Mouse (Mus musculus) heart, embryonic 16.5 days (tissue): ENCODE measurements around the gene Hils1. TPM values are rescaled to one million over a fixed set of nuclear protein-coding genes. Genes with fewer than 3 reads are reported as not detected.

Experiments
- ATAC-seq: fragments of 200-750 bp; cut with Nextera tagmentation; replicated peaks from 2 replicates; pipeline ENCODE4 v1.8.0; 2017; ENCODE audit warnings: moderate number of reproducible peaks; ENCODE audit not compliant: insufficient read depth, low FRiP score; ENCODE audit errors: extremely low read depth
- H3K27ac ChIP-seq: fragments of 300-500 bp; sonication (generic); 2 replicates; pipeline ENCODE4 v1.5.1; 2014; ENCODE audit warnings: mild to moderate bottlenecking, low read length, control low read depth, moderate library complexity
- H3K27me3 ChIP-seq: fragments of 300-500 bp; sonication (generic); 2 replicates; pipeline ENCODE4 v1.6.1; 2014; ENCODE audit warnings: low read length, mixed read lengths; ENCODE audit not compliant: control insufficient read depth, insufficient read depth
- H3K36me3 ChIP-seq: fragments of 300-500 bp; sonication (generic); 2 replicates; pipeline ENCODE4 v1.6.1; 2014; ENCODE audit not compliant: control insufficient read depth, insufficient read depth
- H3K4me1 ChIP-seq: fragments of 300-500 bp; sonication (generic); 2 replicates; pipeline ENCODE4 v1.6.1; 2014; ENCODE audit warnings: low read length, mixed read lengths; ENCODE audit not compliant: control insufficient read depth, insufficient read depth
- H3K4me2 ChIP-seq: fragments of 300-500 bp; sonication (generic); 2 replicates; pipeline ENCODE4 v1.6.1; 2014; ENCODE audit warnings: low read depth, mild to moderate bottlenecking, control low read depth, low read length
- H3K4me3 ChIP-seq: fragments of 300-500 bp; sonication (generic); 2 replicates; pipeline ENCODE4 v1.5.1; 2014; ENCODE audit warnings: mild to moderate bottlenecking, control low read depth, low read length
- H3K9ac ChIP-seq: fragments of 300-500 bp; sonication (generic); 2 replicates; pipeline ENCODE4 v1.6.1; 2014; ENCODE audit warnings: low read length, control low read depth
- H3K9me3 ChIP-seq: fragments of 300-500 bp; sonication (generic); replicated peaks from 2 replicates; pipeline ENCODE4 v1.6.1; 2016; ENCODE audit warnings: low read length; ENCODE audit not compliant: control insufficient read depth
- WGBS: fragments of 180-500 bp; shearing (Covaris S2); extraction: QIAGEN DNeasy Blood & Tissue Kit; methylation state at CpG from one replicate; pipeline ENCODE4 v1.1.7; 2014; 5-methylcytosine and 5-hydroxymethylcytosine counted together
- polyA plus RNA-seq: library from polyadenylated mRNA; unstranded; fragments of >200 nt; fragmentation: Nextera tagmentation; extraction: Ambion mirVana; gene quantifications from 2 replicates; pipeline ENCODE4 v1.2.1, GENCODE M21; 2015

The Hils1 gene
- polyA plus RNA-seq, 1 experiment from 2014 or later: 0.33 TPM

- ATAC-seq: no peak
- H3K36me3 ChIP-seq: no peaks in the 10 kb centered on the region
- H3K27me3 ChIP-seq: no peaks in the 10 kb centered on the region
- peak overlapping the region; percentile 73 for H3K9ac ChIP-seq
- peak overlapping the region; percentile 94 for H3K27ac ChIP-seq
- peaks cover 42% of the 10 kb centered on the region for H3K4me1 ChIP-seq
- H3K9me3 ChIP-seq: no peaks in the 10 kb centered on the region
- peak overlapping the region; percentile 98 for H3K4me2 ChIP-seq
- WGBS: 19% methylated on average over 10 of the region's 10 CpGs
- peak overlapping the region; percentile 93 for H3K4me3 ChIP-seq
Observed at GRCm38 (mm10) chr11:94988780-94989561, 21.6 kb downstream of the Hils1 start.

GRCm38 (mm10) chr11:94989562-94990017 lies 22.2 kb downstream of the Hils1 start:
- ATAC-seq: peak; percentile 59
- WGBS: under 1% methylated on average over 12 of the region's 12 CpGs
- Histone ChIP-seq H3K36me3 (no peaks in the 10 kb centered on the region), H3K27ac (peak overlapping the region; percentile 94), H3K9me3 (no peaks in the 10 kb centered on the region), H3K4me3 (peak overlapping the region; percentile 93), H3K9ac (peak overlapping the region; percentile 73), H3K27me3 (no peaks in the 10 kb centered on the region), H3K4me1 (peaks cover 48% of the 10 kb centered on the region), H3K4me2 (peak overlapping the region; percentile 98)

DNA sequence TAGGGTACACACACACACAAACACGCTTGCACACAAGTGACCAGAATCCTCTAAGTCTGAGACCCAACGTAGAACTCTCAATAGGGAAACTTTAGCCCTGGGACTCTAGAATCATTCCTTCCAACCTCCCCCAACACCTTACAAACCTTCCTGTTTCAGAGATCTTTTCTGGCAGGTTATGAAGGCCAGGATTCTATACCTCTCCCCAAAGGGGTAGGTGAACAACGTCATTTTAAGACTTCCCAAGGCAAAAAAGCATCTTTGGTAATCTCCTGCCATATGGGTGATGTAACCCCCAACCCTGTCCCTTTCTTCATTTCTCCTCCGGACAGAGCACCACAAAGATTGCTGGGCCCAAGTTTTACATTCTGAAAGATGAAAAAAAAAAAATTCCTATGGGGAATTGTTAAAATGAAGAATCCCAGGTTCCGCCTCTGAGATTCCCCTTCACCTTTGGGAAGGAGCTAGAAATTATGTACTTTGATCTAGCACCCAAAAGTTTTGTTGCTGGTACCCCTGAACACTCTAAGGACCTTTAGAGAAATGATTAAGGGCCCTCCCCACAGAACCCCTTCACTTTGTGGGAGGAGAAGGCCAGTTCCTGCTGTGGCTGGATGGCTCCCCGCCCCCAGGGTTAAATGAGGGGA lies 22.8 kb downstream of the Hils1 start:
- Histone ChIP-seq H3K27ac (peak overlapping the region; percentile 94), H3K9me3 (no peaks in the 10 kb centered on the region), H3K4me3 (peak overlapping the region; percentile 93), H3K27me3 (no peaks in the 10 kb centered on the region), H3K4me2 (peak overlapping the region; percentile 98), H3K4me1 (peaks cover 55% of the 10 kb centered on the region), H3K9ac (peak overlapping the region; percentile 95), H3K36me3 (no peaks in the 10 kb centered on the region)
- ATAC-seq: no peak
- WGBS: 41% methylated on average over 6 of the region's 6 CpGs

DNA sequence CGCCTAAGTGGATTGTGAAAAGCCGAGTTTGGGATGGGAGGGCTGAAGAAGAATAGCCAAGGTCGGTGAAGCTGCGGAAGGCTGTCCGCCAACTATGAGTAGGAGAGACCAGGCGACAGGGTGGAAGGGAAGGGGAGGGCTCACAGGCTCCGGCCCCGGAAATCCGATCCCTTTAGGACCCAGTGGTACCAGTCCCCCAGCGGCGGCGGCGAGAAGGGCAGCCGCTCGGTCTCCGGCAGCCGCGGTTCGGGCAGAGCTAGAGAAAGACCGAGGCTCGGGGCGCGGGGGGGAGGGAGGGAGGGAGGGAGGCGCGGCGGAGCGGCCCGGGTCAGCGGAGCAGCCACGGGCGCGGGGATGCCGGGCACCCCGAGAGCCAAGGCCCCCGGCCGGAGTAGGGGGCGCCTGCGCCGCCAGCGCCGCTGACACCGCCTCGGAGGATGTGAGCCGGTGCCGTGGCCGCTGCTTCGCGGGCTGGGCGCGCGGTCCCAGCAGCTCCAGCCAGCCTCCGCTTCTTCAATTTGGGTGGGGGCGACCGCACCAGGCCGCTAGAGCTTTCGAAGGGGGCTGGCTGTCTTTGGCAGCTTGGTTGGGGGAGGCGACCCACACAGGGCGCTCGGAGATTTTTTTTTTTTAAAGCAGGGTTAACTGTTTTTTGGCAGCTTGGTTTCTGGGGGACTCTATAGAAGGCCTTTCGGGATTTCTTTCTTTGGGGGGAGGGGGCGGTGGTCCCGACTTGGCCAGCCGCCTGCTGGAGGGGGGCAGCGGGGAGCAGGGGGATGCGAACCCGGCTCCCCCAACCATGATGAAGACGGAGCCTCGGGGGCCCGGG lies 23.6 kb downstream of the Hils1 start, which contains the start of gene Ppp1r9b:
Ppp1r9b (plus strand) TSS at position 287 of the 829 bp plus-strand sequence.
- no peaks in the 10 kb centered on the region for H3K9me3 ChIP-seq
- no peaks in the 10 kb centered on the region for H3K27me3 ChIP-seq
- peak within 1 kb of the TSS; percentile 93 for H3K4me3 ChIP-seq
- H3K4me1 ChIP-seq: peaks cover 62% of the 10 kb centered on the region
- H3K36me3 ChIP-seq: no peaks in the 10 kb centered on the region
- under 1% methylated on average over 59 of the region's 69 CpGs for WGBS
- H3K27ac ChIP-seq: peak within 1 kb of the TSS; percentile 94
- peak; percentile 82 for ATAC-seq
- peak within 1 kb of the TSS; percentile 98 for H3K4me2 ChIP-seq
- peak within 1 kb of the TSS; percentile 95 for H3K9ac ChIP-seq

- WGBS: under 1% methylated on average over 99 of the region's 99 CpGs
- Histone ChIP-seq H3K4me2 (peak overlapping the region; percentile 98), H3K9ac (peak overlapping the region; percentile 95), H3K27ac (peak overlapping the region; percentile 94), H3K4me1 (peaks cover 69% of the 10 kb centered on the region), H3K27me3 (no peaks in the 10 kb centered on the region), H3K9me3 (no peaks in the 10 kb centered on the region), H3K4me3 (peak overlapping the region; percentile 93), H3K36me3 (peaks cover 4% of the 10 kb centered on the region; the same call in 1 of the 2 replicates)
- ATAC-seq: no peak
Observed at GRCm38 (mm10) chr11:94991641-94992479, 24.5 kb downstream of the Hils1 start.

DNA sequence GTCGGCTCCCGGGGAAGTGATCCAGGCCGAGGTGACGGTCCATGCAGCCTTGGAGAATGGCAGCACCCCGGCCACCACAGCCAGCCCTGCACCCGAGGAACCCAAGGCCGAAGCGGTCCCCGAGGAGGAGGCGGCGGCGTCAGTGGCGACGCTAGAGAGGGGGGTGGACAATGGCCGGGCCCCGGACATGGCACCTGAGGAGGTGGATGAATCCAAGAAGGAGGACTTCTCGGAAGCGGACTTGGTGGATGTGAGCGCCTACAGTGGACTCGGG lies 25.0 kb downstream of the Hils1 start:
- peaks cover 65% of the 10 kb centered on the region for H3K4me1 ChIP-seq
- H3K9me3 ChIP-seq: no peaks in the 10 kb centered on the region
- WGBS: under 1% methylated on average over 20 of the region's 20 CpGs

DNA sequence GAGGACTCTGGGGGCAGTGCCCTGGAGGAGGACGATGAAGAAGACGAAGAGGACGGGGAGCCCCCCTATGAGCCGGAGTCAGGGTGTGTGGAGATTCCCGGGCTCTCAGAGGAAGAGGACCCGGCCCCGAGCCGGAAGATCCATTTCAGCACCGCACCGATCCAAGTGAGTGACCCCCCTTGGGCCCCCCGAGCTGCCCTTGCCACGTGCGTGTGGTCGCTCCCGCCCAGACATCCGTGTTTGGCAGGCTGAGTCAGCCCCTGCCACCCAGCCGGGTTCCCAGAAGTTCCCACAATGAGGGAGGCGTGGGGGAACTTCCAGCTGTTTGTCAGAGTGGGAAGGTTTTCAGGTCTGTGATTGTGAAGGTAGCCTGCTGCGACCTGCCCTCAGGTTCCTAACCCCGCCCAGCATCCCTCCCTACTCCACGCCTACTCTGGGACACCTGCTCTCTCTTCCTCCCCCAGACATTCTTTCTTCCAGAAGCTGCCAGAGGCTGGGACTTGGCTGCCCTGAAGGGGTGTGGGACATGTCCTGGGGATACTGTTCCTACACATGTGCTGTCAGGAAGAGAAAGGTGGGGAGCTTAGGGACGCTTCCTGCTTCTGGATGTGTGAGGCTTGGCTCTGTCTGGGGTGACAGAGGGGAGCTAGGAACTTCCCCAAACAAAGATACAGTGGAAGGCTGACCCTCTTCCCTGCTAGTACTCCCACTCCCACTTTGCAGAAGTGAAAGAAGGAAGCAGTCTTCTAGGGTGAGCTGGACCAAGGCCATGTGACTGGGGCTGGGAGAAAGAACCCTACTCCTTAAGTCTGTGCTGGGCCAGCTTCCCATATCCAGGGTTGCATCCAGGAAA lies 25.6 kb downstream of the Hils1 start:
- Histone ChIP-seq H3K4me2 (peak overlapping the region; percentile 98), H3K27me3 (no peaks in the 10 kb centered on the region), H3K4me1 (peaks cover 66% of the 10 kb centered on the region), H3K4me3 (peak overlapping the region; percentile 93), H3K9ac (peak overlapping the region; percentile 95), H3K9me3 (no peaks in the 10 kb centered on the region), H3K27ac (peak overlapping the region; percentile 94), H3K36me3 (peaks cover 11% of the 10 kb centered on the region; the same call in 1 of the 2 replicates)
- 0 out of 2 replicates have a peak, but pooled peaks have one; percentile 2 for ATAC-seq
- WGBS: 3% methylated on average over 22 of the region's 22 CpGs

More for the DNA sequence above, 25.0 kb downstream of the Hils1 start:
- H3K9ac ChIP-seq: peak overlapping the region; percentile 95
- H3K4me3 ChIP-seq: peak overlapping the region; percentile 93
- H3K27ac ChIP-seq: peak overlapping the region; percentile 94
- peaks cover 7% of the 10 kb centered on the region; the same call in 1 of the 2 replicates for H3K36me3 ChIP-seq
- peak overlapping the region; percentile 98 for H3K4me2 ChIP-seq
- no peaks in the 10 kb centered on the region for H3K27me3 ChIP-seq
- no peak for ATAC-seq
